Mouse (Mus musculus): ENCODE data around the gene Cfap157. TPM values are rescaled to one million over a fixed set of nuclear protein-coding genes. Genes with fewer than 3 reads are reported as not detected.

Cfap157 gene
- total RNA-seq, 2 experiments from 2014 or later: not detected

Other genes with a start within 250 kb of the Cfap157 start
- 10 to 100 TPM; 36.6 to 38.0 TPM for gene Fam102a, start 249.1 kb downstream of the Cfap157 start, total RNA-seq (2021)
- gene Dpm2, start 213.6 kb downstream of the Cfap157 start, total RNA-seq (2021): 10 to 100 TPM; 61.9 to 64.5 TPM
- gene Pip5kl1, start 209.6 kb downstream of the Cfap157 start, total RNA-seq (2021): under 1 TPM; 0.31 to 0.73 TPM
- not detected for gene 9430097D07Rik, start 208.7 kb downstream of the Cfap157 start, total RNA-seq (2021)
- gene St6galnac4, start 197.3 kb downstream of the Cfap157 start, total RNA-seq (2021): 10 to 100 TPM; 16.4 to 19.4 TPM
- gene St6galnac6, start 184.7 kb downstream of the Cfap157 start, total RNA-seq (2021): 10 to 100 TPM; 53.0 to 58.0 TPM
- gene Ak1, start 162.7 kb downstream of the Cfap157 start, total RNA-seq (2021): 10 to 100 TPM; 53.4 to 68.7 TPM
- gene Eng, start 137.8 kb downstream of the Cfap157 start, total RNA-seq (2021): 100 to 1,000 TPM in 1 of 2 experiments, 10 to 100 TPM in 1; 97.4 to 103 TPM
- gene Fpgs, start 80.3 kb downstream of the Cfap157 start, total RNA-seq (2021): 10 to 100 TPM; 33.2 to 36.2 TPM
- gene Cdk9, start 71.4 kb downstream of the Cfap157 start, total RNA-seq (2021): 100 to 1,000 TPM; 102 to 105 TPM
- 10 to 100 TPM; 32.3 to 32.9 TPM for gene Sh2d3c, start 63.4 kb downstream of the Cfap157 start, total RNA-seq (2021)
- gene 6330409D20Rik, start 43.4 kb downstream of the Cfap157 start, total RNA-seq (2021): under 1 TPM in 1 of 2 experiments, not detected in 1; 0.28 TPM
- 10 to 100 TPM; 31.5 to 36.5 TPM for gene Tor2a, start 27.2 kb downstream of the Cfap157 start, total RNA-seq (2021)
- gene Ttc16, start 8.8 kb downstream of the Cfap157 start, total RNA-seq (2021): under 1 TPM in 1 of 2 experiments, not detected in 1; 0.23 TPM
- gene Ptrh1, start 8.6 kb downstream of the Cfap157 start, total RNA-seq (2021): 1 to 10 TPM; 4.0 to 5.2 TPM
- gene Stxbp1, start 62.8 kb upstream of the Cfap157 start, total RNA-seq (2021): 10 to 100 TPM; 42.5 to 48.7 TPM
- gene Fam129b, start 91.7 kb upstream of the Cfap157 start, total RNA-seq (2021): 10 to 100 TPM; 30.8 to 35.5 TPM
- 100 to 1,000 TPM; 274 to 283 TPM for gene Rpl12, start 177.1 kb upstream of the Cfap157 start, total RNA-seq (2021)
- gene Lrsam1, start 177.2 kb upstream of the Cfap157 start, total RNA-seq (2021): 10 to 100 TPM; 23.7 to 26.5 TPM
- gene Slc2a8, start 197.7 kb upstream of the Cfap157 start, total RNA-seq (2021): 10 to 100 TPM; 19.7 to 20.4 TPM